Mouse (Mus musculus) frontal cortex, postnatal 10 days (tissue): ENCODE measurements around the gene Slc51a.
"Not testable (repeated sequence)": the region's sequence is repeated elsewhere in the genome, so short reads cannot be mapped to it uniquely, and the experiment has no call there.

Source experiments
- DNase-seq, 2 experiments: peaks; one replicate each; pipeline ENCODE4 v3.0.0; 2022; ENCODE audit warnings: low spot score in 2 of 2, mixed read lengths in 1 of 2

Gene Slc51a

DNA sequence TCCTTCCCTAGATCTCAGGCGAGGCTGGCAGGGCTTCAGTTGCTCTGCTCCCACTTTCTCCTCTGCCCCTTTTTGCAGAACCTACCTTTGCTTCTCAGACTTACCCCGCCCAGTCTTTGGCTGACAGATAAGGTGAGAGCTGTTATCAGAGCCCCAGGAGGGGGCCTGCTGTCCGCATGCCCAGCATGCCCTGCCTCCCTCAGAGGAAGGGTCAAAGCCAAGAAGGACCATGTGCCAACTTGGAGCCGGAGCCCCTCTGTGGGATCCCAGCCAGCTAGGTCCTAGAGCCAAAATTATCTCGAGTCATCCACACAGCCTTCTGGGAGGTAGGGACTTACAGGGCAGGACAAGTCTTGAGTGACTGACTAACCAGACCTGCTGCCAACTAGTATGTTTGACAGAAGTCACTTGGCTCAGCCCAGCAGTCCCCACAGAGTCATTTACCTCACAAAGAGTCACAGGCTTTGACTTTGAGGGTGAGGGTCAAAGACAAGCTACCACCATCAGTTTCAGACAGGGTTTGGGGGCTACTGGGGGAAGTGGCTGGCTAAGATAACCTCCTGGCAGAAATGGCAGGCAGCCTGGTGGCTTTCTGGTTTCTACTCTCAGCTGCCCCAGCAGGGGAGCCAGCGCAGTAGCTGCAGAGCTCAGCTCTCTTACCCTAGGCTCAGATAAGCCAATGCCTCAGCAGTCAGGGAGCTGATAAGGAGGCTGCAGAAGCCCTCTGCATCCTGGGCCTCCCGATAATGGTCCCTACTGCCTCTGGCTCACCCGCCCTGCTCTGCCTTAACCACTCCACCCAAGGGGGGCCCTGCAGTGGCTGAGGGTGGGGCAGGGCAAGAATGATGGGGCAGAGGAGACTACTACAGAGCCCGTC lies 21.6 kb upstream of the Slc51a start:
- DNase-seq = no peak

DNA sequence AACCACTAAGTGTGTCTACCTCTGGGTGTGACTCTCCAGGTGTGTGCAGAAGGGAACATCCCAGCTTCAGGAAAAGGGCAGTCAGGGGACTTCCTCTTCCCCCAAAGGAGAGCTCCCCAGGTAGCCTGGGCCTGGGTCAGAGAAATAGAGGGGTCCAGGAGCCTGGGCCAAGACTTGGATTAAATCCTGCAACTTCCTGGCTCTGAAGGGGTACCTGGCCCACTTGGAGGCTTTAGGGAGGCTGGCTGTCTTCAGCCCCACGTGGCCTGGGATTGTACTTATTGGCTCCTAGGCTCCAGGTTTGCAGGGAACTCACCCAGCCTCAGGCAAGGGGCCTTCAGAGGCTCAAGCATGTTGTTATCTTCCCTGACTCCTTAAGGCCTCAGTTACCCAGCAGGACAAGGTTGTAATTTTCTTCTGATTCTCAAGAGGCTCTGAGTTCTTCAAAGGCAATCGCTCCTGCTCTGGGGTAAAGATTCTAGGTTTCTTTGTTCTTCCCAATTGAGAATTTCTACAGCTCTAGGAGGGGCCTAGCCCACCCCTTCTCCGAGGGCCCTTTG lies 20.9 kb upstream of the Slc51a start:
- DNase-seq = no peak

DNA sequence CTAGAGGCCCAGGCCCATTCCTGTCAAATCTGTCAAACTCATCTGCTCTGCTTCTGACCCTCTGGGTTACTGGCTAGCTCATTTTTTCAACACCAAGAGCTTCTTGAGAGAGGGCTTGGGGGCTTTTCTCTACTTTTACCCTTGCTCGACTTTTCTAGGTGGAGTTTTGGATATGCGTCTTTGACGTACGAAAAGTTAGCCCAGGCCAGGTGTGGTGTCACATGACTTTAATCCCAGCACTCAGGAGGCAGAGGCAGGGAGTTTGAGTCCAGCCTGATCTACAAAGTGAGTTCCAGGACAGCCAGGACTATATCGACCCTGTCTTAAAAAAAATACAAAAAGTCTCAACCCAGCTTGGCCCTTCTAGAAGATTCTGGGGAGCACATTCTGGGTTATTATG lies 20.4 kb upstream of the Slc51a start:
- DNase-seq = no peak

DNA sequence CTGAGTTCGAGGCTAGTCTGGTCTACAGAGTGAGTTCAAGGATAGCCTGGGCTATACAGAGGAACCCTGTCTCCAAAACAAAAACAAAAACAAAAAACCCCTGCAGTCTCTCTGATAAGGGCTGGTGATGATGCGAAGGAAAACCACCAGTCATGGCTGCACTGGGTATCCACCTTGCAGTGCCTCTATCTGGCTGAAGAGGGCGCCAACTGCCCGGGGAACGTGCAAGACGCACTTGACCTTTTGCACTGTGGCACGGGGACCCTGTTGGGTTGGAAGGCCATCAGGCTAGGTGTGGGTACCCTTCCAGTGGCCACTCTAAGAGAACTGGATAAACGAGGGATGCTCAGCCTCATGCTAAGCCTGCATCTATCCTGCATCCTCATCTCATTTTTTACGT lies 19.7 kb upstream of the Slc51a start:
- DNase-seq = peak in 1 of 2 experiments; percentile 47

DNA sequence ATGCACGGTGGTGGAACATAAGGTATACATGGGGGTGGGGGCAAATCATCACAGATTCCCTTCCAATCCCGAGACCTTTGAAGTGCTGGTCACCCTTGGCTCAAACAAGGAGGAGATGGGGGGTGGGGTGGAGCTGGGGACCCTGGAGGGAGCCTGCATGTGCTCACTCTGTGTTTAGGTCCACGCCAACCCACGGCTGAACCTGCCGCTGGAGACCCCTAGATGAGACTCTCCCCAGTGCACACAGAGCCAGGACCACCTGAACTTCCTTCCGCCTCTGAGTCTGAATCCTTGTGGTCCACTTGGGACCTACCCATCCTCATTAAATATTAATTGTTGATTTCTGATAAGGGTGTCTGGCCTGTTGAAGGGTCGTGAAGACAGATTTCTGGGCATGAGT lies 19.2 kb upstream of the Slc51a start:
- DNase-seq = no peak

DNA sequence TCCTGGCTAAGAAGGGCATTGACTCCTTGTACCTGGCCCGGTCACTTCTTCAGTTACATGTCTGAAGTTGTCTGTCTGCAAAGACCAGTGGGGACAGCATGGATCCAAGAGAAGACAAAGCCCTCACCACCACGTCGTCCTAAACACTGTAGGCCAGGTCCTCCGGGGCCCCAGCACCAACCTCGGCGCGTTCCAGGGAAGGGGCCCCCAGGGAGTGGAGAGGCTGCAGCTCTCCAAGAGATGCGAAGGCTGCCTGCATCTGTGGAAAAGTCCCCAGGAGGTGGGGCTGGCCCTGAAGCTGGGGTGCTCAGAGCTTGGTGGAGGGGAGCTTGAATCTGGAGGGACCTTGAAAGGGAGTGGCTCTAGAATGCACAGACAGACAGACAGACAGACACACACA lies 18.6 kb upstream of the Slc51a start:
- DNase-seq = no peak

DNA sequence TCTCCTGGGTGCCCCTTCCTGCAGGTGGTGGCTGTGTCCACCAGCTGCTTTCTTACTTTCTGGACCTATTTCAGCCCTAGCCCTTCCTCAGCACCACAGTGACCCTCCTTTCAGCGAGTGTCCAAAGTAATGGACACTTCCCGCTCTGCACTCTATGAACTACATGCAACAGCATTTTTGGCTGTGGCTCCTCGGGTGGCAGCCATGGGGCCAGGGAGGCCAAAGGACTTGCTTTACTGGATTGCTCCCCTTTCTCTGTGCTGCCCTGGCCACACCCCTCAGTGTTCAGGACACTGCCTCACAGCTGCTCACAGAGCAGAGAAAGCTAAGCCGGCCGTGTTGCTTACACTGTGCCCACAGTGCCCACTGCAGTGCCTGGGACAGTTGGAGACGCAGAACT lies 16.0 kb upstream of the Slc51a start:
- DNase-seq = no peak

DNA sequence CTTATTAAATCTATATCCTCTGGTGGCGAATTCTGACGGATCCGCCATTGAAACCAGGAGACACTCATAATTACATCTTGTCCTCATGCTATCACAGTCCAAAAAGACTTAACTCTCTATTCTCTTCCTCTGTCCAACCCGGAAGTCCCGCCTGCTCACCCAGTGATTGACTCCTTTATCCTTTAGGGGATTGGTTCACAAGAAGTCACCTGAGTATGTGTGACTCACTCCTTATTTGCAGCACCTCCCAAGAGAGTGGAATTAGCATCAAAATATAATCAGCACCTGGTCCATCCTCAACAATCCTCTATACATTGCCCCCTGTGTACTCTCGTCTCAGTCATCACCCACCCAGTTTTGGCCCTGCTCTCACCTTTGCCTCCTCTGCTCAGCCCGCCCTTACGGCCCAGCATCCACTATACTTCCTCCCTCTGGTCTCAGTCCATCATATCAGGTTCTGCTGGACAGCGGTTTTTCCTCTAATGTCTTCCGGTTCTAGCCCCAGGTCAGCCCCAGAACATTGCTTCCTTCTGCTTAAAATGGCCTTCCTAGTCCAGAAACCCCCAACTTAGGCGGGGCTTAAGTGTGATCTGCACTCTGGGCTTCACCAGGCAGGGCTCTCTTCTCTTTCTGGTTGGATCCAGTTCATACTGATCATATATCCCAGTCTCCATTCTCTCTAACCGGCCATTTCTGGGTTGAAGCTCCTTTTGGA lies 15.1 kb upstream of the Slc51a start:
- no peak for DNase-seq

DNA sequence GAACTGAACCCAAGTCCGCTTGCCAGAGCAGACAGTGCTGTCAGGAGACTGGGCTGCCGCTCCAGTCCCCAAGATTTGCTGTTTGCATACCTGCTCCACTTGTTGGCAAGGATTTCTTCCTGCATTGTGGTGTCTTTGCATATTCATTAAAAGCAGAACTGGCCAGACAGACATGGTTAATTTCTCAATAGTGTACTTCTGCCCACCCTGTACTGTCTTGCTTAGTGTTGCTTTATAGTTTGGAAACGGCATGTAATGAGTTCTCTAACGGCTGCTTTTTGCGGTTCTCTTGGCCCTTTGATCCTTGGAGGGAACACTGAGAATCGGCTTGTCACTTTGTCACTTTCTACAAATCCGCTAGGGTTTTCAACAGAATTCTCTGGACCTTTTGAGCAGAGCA lies 13.8 kb upstream of the Slc51a start:
- DNase-seq = no peak

DNA sequence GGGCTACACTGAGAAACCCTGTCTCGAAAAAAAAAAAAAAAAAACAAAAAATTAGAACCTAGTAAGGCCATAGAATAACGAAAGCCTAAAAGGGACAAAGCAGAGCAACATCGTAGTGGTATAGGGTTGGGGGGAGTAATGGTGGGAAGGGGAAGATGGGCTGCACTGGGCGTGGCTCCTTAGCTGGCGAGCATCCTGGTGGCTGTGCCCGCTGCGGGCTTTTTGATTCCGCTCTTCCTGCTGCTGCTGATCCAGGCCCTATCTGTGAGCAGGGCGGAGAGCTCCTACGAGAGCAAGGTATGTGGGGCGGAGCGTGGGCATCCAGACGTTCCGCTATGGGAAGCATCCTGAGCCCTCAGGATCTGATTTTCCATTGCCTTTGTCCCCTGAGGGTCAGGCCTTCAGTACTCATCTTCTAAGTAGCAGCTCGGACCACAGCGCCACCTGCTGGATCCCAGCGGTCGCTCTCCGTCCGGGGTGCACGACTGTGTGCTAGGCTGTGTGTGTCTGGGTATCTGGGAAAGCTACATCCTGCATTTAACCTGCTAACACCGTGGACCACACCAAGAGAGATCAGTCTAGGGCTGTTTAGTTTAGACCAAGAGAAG lies 11.9 kb upstream of the Slc51a start:
- DNase-seq = peak; percentile 57 to 78

DNA sequence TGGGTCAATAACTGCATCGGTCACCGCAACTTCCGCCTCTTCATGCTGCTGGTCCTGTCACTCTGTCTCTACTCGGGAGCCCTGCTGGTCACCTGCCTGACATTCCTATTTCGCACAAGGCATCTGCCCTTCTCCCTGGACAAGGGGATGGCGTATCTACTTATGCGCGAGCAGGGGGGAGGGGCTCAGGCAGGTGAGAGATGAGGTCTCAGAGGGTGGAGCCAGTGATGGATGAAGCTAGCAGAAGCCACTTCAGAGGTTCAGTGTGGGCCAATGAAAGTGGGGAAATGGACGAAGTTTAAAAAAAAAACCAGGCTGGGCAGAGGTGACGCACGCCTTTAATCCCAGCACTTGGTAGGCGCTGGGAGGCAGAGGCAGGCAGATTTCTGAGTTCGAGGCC lies 11.3 kb upstream of the Slc51a start:
- DNase-seq = no peak

DNA sequence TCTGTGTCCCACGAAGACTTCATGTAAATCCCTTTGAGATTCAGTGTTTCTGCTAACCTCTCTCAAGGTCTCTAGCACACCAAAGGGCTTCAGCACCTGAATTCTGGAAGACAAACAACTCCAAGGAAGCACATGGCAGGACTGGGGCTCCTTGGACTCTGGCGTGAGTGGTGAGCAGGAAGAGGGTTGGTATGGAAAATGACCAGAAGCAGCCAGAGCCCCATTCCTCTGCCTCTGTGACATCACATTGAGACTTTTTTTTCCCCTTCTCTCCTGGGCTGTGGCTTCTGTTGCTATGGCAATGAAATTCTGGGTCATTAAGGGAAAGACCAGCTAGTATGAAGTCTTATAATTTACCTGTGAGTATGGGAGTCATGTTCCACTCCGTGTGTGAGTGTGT lies 8.3 kb upstream of the Slc51a start, which contains the start of gene Zdhhc19:
TSS of gene Zdhhc19 (plus strand) at position 301 of the 400 bp plus-strand sequence.
- no peak for DNase-seq

DNA sequence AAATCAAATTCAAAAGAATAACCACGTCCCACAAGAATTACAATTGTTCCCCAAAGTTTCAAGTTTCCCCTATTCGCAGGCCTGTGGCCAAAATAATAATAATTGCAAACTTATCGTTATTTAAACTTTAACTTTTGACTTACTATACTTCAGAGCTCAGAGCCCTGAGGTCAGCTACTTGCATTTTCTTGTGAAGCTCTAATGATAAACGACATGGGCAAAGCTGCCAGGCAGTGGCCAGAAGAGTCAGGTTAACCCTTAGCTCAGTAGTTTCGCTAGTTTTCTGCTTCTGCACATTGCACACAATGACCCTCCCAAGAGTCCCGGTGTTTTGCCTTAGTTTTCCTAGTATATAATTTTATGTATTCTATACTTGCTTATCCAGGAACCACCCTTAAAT lies 6.7 kb upstream of the Slc51a start:
- not testable (repeated sequence) for DNase-seq

DNA sequence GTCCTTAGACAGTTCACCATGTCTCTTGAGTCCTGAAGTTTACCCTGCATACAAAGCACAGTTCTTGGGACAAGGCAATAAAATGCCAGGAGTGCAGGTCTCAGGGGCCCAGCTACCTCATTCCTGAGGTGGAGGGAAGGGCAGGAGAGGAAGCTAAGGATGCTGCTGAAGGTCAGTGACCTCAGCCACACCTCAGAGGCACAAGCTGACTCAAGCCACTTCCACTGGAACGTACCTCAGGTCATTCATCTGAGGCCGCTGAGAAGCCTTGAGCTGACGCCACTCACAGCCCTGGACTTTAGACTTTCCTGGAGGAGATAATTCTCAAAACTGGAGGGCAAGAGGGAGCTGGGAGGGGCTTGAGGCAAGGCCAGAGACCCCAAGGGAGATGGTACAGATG lies 1.3 kb upstream of the Slc51a start:
- no peak for DNase-seq

DNA sequence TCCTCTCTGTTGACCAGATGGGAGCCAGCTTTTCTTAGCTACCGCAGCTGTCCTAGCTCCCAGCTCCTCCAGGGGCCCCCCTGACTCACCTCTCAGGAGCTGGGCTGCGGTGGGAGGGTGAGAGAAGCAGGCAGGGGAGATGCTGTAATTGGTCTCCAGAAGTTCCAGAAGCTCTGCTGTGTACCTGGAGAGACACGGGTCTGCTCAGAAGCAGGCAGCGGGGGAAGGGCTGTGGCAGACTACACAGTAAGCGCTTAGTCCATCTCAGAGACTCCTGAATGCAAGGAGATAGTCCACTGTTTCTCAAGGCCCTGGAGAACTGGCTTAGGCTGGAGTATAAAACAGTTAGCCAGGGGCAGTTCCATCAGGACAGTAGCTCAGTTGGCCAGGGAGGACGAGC lies 1.6 kb downstream of the Slc51a start:
- DNase-seq = no peak

DNA sequence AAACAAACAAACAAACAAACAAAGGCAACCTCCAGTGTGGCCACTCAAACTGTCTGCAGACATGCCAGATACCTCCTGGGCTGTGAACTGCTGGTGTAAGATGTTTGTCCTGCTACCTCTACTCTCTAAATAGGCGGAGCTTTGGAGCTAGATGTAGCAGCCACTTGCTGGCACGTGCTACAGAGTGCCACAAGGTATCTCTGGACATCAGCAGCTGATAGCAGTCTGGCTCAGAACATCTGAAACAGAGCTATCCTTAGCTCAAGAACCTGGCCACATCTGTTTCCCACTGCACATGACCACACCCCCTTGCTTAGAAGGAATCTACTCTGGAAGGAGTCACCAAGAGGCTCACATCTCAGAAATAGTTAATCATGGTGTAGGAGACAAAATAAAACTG lies 2.5 kb downstream of the Slc51a start:
- DNase-seq = no peak

DNA sequence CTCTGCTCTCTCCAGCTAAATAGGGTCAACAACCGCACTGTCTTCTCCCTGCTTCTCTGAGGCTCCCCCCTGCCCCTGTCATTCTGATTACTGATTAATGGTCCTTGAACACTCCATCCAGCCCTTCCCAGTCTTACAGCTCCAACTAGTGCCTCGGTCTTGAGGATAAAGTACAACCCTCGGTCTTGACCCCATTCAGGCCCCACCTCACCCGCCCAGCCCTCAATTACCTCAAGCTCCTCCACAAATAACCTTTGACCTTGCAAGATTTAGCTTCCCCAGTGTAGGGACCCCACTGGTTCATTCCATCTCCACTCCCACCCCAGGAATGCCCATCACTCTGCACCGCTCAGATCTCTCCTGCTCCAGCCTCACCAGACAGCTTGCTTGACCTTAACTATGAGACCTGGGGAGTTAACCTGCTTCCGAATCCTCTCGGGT lies 3.2 kb downstream of the Slc51a start:
- no peak for DNase-seq

DNA sequence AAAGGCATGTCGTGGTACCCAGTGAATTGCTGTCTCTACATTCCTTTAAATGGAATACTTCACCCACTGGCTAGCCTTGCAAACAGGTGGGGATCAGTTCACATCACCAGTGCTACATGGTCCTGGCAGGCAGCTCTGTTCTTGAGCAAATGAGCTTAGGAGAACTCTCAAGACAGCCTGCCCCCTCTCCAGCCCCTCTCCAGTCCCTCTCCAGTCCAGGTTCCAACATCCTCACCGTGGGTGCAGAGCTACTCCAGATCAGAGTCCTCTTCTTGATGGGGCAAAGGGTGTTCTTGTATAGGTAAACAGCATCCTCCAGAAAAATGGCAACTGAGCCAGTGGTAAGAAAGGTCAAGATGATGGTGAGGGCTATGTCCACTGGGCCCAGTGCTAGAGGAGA lies 8.3 kb downstream of the Slc51a start:
- DNase-seq = no peak

DNA sequence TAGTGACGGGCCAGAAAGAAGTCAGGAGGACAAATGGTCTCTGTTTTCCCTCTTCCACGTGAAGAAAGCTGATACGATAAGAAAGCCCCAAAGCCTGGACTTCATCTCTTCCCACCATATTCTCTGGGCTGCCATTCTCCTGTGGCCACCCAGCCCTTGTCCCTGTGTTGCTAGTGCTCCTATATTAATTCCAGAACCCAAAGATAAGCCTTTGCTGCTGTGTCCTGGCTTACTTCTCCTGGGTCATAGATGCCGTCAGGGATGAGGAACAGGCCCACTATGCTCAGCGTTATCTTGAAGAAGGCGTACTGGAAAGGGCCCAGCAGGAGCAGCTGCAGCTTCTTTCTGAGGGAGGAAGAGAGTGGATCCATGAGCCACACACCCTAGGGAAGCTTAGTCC lies 10.4 kb downstream of the Slc51a start:
- no peak for DNase-seq

DNA sequence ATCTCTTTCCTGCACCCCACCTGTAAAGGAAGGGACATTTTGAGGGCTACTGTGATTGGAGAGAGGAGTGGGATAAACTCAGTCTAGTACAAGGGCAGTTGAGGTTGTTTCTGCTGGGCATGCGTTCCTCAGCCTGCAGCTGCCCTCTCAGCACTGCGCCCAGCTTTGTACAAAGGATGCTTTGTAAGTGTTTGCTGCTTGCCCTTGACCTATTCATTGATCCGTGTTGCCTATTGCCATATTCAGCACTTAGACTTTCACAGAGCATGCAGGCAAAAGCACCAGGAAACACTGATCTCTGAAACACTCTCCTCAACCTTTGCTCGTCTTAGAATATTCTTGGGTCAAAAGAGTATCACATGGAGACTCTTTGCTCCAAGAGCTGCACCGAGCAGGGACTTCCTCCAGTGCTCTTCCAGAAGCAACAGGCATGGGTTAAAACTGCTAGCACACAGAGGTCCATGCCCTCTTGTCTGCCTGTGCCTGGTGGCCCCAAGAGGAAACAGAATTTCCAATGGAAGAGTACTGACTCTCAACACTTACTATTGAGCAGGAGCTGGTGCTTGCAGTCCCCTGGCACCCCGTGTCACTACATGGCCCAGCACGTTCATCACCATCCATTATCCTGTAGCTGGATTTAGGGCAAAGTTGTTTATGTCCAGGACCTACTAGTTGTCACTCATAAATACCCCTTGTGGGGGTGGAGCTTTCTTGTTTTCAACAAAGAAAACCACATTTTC lies 15.2 kb downstream of the Slc51a start:
- no peak for DNase-seq

DNA sequence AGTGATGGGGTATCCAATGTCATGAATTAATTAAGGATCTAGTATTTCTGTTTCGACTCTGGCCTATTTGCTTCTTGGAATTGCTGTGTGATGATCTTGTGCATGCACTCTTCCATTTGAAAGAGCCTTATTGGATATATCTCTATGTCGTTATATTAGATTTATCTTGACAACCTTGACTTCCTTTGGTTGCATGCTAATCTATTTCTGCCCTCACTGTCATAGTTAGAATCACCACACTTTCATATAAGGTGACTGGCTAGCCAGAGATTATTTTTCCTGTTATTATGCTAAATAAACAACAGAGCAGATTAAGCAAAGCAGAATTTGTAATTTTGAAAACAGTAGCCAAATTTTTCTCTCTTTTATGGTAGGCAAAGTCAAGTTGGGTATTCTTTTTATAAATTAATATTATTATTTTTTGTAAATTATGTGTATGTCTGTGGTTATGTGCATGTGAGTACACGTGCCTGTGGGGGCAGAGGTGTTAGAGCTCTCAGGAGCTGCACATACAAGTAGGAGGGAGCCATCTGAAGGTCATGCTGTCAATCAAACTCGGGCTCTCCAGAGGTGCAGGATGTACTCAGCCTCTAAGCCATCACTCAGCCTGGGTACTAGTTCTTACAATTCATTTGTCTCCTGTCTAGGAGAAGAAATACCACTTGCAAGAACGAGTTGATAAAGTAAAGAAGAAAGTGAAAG lies 18.1 kb downstream of the Slc51a start:
- no peak for DNase-seq
